Mouse (Mus musculus): ENCODE measurements around the gene Ap3m1. TPM values are rescaled to one million over a fixed set of nuclear protein-coding genes. Genes with fewer than 3 reads are reported as not detected.
A peak's percentile ranks its signal among the peaks of the same experiment; 100 is the strongest.
"Not testable (repeated sequence)": the region's sequence is repeated elsewhere in the genome, so short reads cannot be mapped to it uniquely, and the experiment has no call there.

Gene Ap3m1
- polyA plus RNA-seq (2015; fragmentation: Nextera tagmentation; extraction: Ambion mirVana): 31.6 and 33.4 TPM in 2 replicates

- H3K27ac ChIP-seq (ENCODE audit: low read length): peak within 1 kb of the TSS; percentile 92
- H3K4me1 ChIP-seq (ENCODE audit: control insufficient read depth, low read depth, low read length): peaks cover 18% of the 10 kb centered on the region
- WGBS (ENCODE audit: insufficient replicate concordance): under 1% methylated on average over 48 of the region's 48 CpGs
- H3K4me3 ChIP-seq (ENCODE audit: low read depth, low read length): peak within 1 kb of the TSS; percentile 99
- peak; percentile 96 for ATAC-seq (ENCODE audit: low read depth)
- no peaks in the 10 kb centered on the region for H3K36me3 ChIP-seq (ENCODE audit: control insufficient read depth, insufficient read depth)
- peak within 1 kb of the TSS; percentile 88 for H3K4me2 ChIP-seq (ENCODE audit: low read depth, low read length)
- H3K9me3 ChIP-seq (replicated peaks; ENCODE audit: control insufficient read depth, low read length): peaks cover 6% of the 10 kb centered on the region
- peak within 1 kb of the TSS; percentile 92 for H3K9ac ChIP-seq (ENCODE audit: low read depth, low read length)
- no peaks in the 10 kb centered on the region for H3K27me3 ChIP-seq (ENCODE audit: control insufficient read depth, insufficient read depth, low read depth, low read length)
These were observed at the start of gene Ap3m1, which contains the start of gene Adk for GRCm38 (mm10) chr14:21052112-21052780. Gene Ap3m1 (minus strand): TSS chr14:21052508. Gene Adk (plus strand): TSS chr14:21052574.

- 21% methylated on average over 7 of the region's 7 CpGs for WGBS (ENCODE audit: insufficient replicate concordance)
- peak overlapping the region; percentile 53 for H3K27ac ChIP-seq (ENCODE audit: low read length)
- peak overlapping the region; percentile 1; the same call in 1 of the 2 replicates for H3K9ac ChIP-seq (ENCODE audit: low read depth, low read length)
- no peak overlapping the region for H3K4me3 ChIP-seq (ENCODE audit: low read depth, low read length)
- ATAC-seq (ENCODE audit: low read depth): no peak
- H3K4me2 ChIP-seq (ENCODE audit: low read depth, low read length): no peak overlapping the region
- peaks cover 14% of the 10 kb centered on the region for H3K4me1 ChIP-seq (ENCODE audit: control insufficient read depth, low read depth, low read length)
- H3K36me3 ChIP-seq (ENCODE audit: control insufficient read depth, insufficient read depth): no peaks in the 10 kb centered on the region; the same call in 1 of the 2 replicates
- H3K9me3 ChIP-seq (replicated peaks; ENCODE audit: control insufficient read depth, low read length): no peaks in the 10 kb centered on the region
- no peaks in the 10 kb centered on the region for H3K27me3 ChIP-seq (ENCODE audit: control insufficient read depth, insufficient read depth, low read depth, low read length)
These were observed 49.3 kb upstream of the Ap3m1 start for GRCm38 (mm10) chr14:21101562-21101961.

GRCm38 (mm10) chr14:21100876-21101275 lies 48.6 kb upstream of the Ap3m1 start:
- H3K4me3 ChIP-seq (ENCODE audit: low read depth, low read length): no peak overlapping the region

GRCm38 (mm10) chr14:21099371-21099770 lies 47.1 kb upstream of the Ap3m1 start:
- Histone ChIP-seq H3K36me3 (ENCODE audit: control insufficient read depth, insufficient read depth) (no peaks in the 10 kb centered on the region; the same call in 1 of the 2 replicates), H3K27ac (ENCODE audit: low read length) (no peak overlapping the region), H3K4me3 (ENCODE audit: low read depth, low read length) (no peak overlapping the region), H3K27me3 (ENCODE audit: control insufficient read depth, insufficient read depth, low read depth, low read length) (no peaks in the 10 kb centered on the region), H3K4me1 (ENCODE audit: control insufficient read depth, low read depth, low read length) (peaks cover 14% of the 10 kb centered on the region), H3K4me2 (ENCODE audit: low read depth, low read length) (no peak overlapping the region), H3K9me3 (replicated peaks; ENCODE audit: control insufficient read depth, low read length) (no peaks in the 10 kb centered on the region), H3K9ac (ENCODE audit: low read depth, low read length) (no peak overlapping the region)
- ATAC-seq (ENCODE audit: low read depth): no peak
- 66% methylated on average over 7 of the region's 7 CpGs for WGBS (ENCODE audit: insufficient replicate concordance)

More at GRCm38 (mm10) chr14:21100876-21101275, 48.6 kb upstream of the Ap3m1 start:
- H3K4me2 ChIP-seq (ENCODE audit: low read depth, low read length): no peak overlapping the region
- no peaks in the 10 kb centered on the region; the same call in 1 of the 2 replicates for H3K36me3 ChIP-seq (ENCODE audit: control insufficient read depth, insufficient read depth)
- ATAC-seq (ENCODE audit: low read depth): no peak
- WGBS (ENCODE audit: insufficient replicate concordance): 61% methylated on average over 2 of the region's 2 CpGs
- H3K27me3 ChIP-seq (ENCODE audit: control insufficient read depth, insufficient read depth, low read depth, low read length): no peaks in the 10 kb centered on the region
- no peaks in the 10 kb centered on the region for H3K9me3 ChIP-seq (replicated peaks; ENCODE audit: control insufficient read depth, low read length)
- no peak overlapping the region for H3K9ac ChIP-seq (ENCODE audit: low read depth, low read length)
- no peak overlapping the region for H3K27ac ChIP-seq (ENCODE audit: low read length)
- peaks cover 14% of the 10 kb centered on the region for H3K4me1 ChIP-seq (ENCODE audit: control insufficient read depth, low read depth, low read length)

GRCm38 (mm10) chr14:21096689-21097088 lies 44.4 kb upstream of the Ap3m1 start:
- peaks cover 11% of the 10 kb centered on the region for H3K4me1 ChIP-seq (ENCODE audit: control insufficient read depth, low read depth, low read length)
- ATAC-seq (ENCODE audit: low read depth): peak; percentile 90
- peaks cover 7% of the 10 kb centered on the region for H3K36me3 ChIP-seq (ENCODE audit: control insufficient read depth, insufficient read depth)
- no peaks in the 10 kb centered on the region for H3K27me3 ChIP-seq (ENCODE audit: control insufficient read depth, insufficient read depth, low read depth, low read length)
- peak overlapping the region; percentile 54; the same call in 1 of the 2 replicates for H3K27ac ChIP-seq (ENCODE audit: low read length)
- WGBS (ENCODE audit: insufficient replicate concordance): 63% methylated on average over 4 of the region's 4 CpGs
- H3K4me3 ChIP-seq (ENCODE audit: low read depth, low read length): no peak overlapping the region
- no peak overlapping the region for H3K4me2 ChIP-seq (ENCODE audit: low read depth, low read length)
- H3K9ac ChIP-seq (ENCODE audit: low read depth, low read length): no peak overlapping the region
- no peaks in the 10 kb centered on the region for H3K9me3 ChIP-seq (replicated peaks; ENCODE audit: control insufficient read depth, low read length)

GRCm38 (mm10) chr14:21096279-21096678 lies 44.0 kb upstream of the Ap3m1 start:
- H3K4me1 ChIP-seq (ENCODE audit: control insufficient read depth, low read depth, low read length): peaks cover 8% of the 10 kb centered on the region

GRCm38 (mm10) chr14:21094161-21094560 lies 41.9 kb upstream of the Ap3m1 start:
- H3K27me3 ChIP-seq (ENCODE audit: control insufficient read depth, insufficient read depth, low read depth, low read length); H3K9me3 ChIP-seq (replicated peaks; ENCODE audit: control insufficient read depth, low read length); ATAC-seq (ENCODE audit: low read depth); H3K4me2 ChIP-seq (ENCODE audit: low read depth, low read length); H3K27ac ChIP-seq (ENCODE audit: low read length); H3K9ac ChIP-seq (ENCODE audit: low read depth, low read length); H3K36me3 ChIP-seq (ENCODE audit: control insufficient read depth, insufficient read depth); H3K4me3 ChIP-seq (ENCODE audit: low read depth, low read length): not testable (repeated sequence)
- H3K4me1 ChIP-seq (ENCODE audit: control insufficient read depth, low read depth, low read length): peaks cover 14% of the 10 kb centered on the region

More at GRCm38 (mm10) chr14:21096279-21096678, 44.0 kb upstream of the Ap3m1 start:
- Histone ChIP-seq H3K4me3 (ENCODE audit: low read depth, low read length) (no peak overlapping the region), H3K9me3 (replicated peaks; ENCODE audit: control insufficient read depth, low read length) (no peaks in the 10 kb centered on the region), H3K27me3 (ENCODE audit: control insufficient read depth, insufficient read depth, low read depth, low read length) (no peaks in the 10 kb centered on the region), H3K36me3 (ENCODE audit: control insufficient read depth, insufficient read depth) (peaks cover 7% of the 10 kb centered on the region), H3K9ac (ENCODE audit: low read depth, low read length) (no peak overlapping the region), H3K27ac (ENCODE audit: low read length) (peak overlapping the region; percentile 54; the same call in 1 of the 2 replicates), H3K4me2 (ENCODE audit: low read depth, low read length) (no peak overlapping the region)
- no peak for ATAC-seq (ENCODE audit: low read depth)

GRCm38 (mm10) chr14:21090930-21091486 lies 38.7 kb upstream of the Ap3m1 start:
- Histone ChIP-seq H3K4me3 (ENCODE audit: low read depth, low read length) (no peak overlapping the region), H3K36me3 (ENCODE audit: control insufficient read depth, insufficient read depth) (peaks cover 7% of the 10 kb centered on the region), H3K4me1 (ENCODE audit: control insufficient read depth, low read depth, low read length) (peaks cover 33% of the 10 kb centered on the region), H3K9ac (ENCODE audit: low read depth, low read length) (no peak overlapping the region), H3K9me3 (replicated peaks; ENCODE audit: control insufficient read depth, low read length) (no peaks in the 10 kb centered on the region), H3K27me3 (ENCODE audit: control insufficient read depth, insufficient read depth, low read depth, low read length) (no peaks in the 10 kb centered on the region), H3K4me2 (ENCODE audit: low read depth, low read length) (no peak overlapping the region), H3K27ac (ENCODE audit: low read length) (no peak overlapping the region)
- ATAC-seq (ENCODE audit: low read depth): no peak
- WGBS (ENCODE audit: insufficient replicate concordance): 72% methylated on average over 3 of the region's 3 CpGs

GRCm38 (mm10) chr14:21090400-21090799 lies 38.1 kb upstream of the Ap3m1 start:
- Histone ChIP-seq H3K27me3 (ENCODE audit: control insufficient read depth, insufficient read depth, low read depth, low read length) (no peaks in the 10 kb centered on the region), H3K4me2 (ENCODE audit: low read depth, low read length) (no peak overlapping the region), H3K27ac (ENCODE audit: low read length) (peak overlapping the region; percentile 53; the same call in 1 of the 2 replicates), H3K9me3 (replicated peaks; ENCODE audit: control insufficient read depth, low read length) (no peaks in the 10 kb centered on the region), H3K36me3 (ENCODE audit: control insufficient read depth, insufficient read depth) (peaks cover 7% of the 10 kb centered on the region), H3K4me3 (ENCODE audit: low read depth, low read length) (no peak overlapping the region), H3K4me1 (ENCODE audit: control insufficient read depth, low read depth, low read length) (peaks cover 33% of the 10 kb centered on the region), H3K9ac (ENCODE audit: low read depth, low read length) (no peak overlapping the region)
- 29% methylated on average over 3 of the region's 3 CpGs for WGBS (ENCODE audit: insufficient replicate concordance)
- no peak; the same call in 1 of the 2 replicates for ATAC-seq (ENCODE audit: low read depth)
